Mouse (Mus musculus) embryonic fibroblast, embryonic 13.5 days (primary cell): ENCODE measurements around the gene Pklr.

Source experiments
- CTCF ChIP-seq: IDR thresholded peaks from 2 replicates; pipeline ENCODE4 v1.5.1; 2011; ENCODE audit warnings: mild to moderate bottlenecking, control low read depth, low read length, moderate library complexity, borderline replicate concordance; ENCODE audit not compliant: insufficient read depth
- POLR2A ChIP-seq: IDR thresholded peaks from 2 replicates; pipeline ENCODE4 v1.6.1; 2011; ENCODE audit warnings: low read depth, mild to moderate bottlenecking, control low read depth, low read length, moderate library complexity

DNA sequence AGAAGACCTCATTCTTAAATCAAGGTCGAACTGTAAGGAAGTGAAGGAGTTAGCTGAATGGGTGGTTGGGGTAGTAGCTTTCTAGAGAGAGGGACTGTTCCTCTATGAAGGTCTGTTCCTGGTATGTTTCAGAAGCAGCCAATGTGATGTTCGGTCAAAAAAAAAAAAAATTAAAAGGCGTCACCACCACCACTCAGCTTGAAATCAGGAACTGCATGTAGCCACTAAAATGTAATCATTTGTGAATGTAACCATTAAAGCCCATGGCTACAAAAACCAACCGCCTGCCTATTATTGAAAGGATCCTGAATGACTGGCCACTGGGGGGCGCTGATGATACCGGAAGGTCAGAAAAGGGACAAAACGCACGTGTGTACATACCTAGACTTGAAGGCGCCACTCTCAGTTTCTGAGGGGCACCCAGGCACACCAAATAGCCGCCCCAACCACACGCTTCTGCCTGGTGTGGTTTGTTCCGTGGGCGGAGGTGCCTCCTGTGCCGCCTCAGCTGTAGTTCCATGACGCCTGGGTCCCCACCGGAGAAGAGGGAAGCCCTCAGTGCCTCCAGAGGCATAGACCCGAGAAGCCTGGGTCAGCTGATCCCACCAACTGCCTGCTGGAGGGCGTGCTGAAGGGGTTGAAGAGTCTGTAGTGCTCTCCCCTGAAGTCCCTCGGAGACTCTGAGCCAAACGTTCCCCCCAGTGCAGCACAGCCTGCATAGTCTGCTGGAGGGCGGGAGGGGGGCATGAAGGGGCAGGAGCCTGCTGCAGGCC lies 48.4 kb upstream of the Pklr start:
- TF ChIP-seq CTCF (no peak), POLR2A (no peak)
